Mouse (Mus musculus): ENCODE data around the gene Ralgps2. TPM values are rescaled to one million over a fixed set of nuclear protein-coding genes. Genes with fewer than 3 reads are reported as not detected.

The Ralgps2 gene
- total RNA-seq, 2 experiments from 2014 or later, result 64.5 to 69.2 TPM

GRCm38 (mm10) chr1:156778977-156779376, 160.4 kb downstream of the Ralgps2 start:
- no peak for DNase-seq (ENCODE audit: extremely low spot score in 1 of 2, low spot score in 1 of 2)

DNA sequence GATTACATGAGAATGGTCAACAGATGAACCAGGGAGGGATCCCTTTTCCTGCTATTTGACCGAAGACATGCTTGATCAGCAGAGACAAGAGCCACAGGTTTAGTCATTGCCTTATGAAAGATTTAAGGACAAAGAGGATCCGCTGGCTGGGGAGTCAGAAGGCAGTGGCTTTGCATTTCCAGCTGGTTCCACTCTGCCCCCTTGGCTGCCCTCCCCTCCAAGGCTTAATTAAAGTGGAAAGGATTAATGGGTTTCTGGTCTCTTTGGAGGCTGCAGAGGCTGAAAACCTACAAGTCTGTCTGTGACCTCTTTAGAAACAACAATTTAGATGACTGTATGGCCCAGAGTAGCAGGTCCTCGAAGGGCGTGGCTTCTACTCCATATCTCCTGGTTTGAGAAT, 161.5 kb downstream of the Ralgps2 start:
- no peak for DNase-seq (ENCODE audit: extremely low spot score in 1 of 2, low spot score in 1 of 2)

- DNase-seq (ENCODE audit: extremely low spot score in 1 of 2, low spot score in 1 of 2), result no peak
Observed at GRCm38 (mm10) chr1:156775983-156776382, 163.4 kb downstream of the Ralgps2 start.

DNA sequence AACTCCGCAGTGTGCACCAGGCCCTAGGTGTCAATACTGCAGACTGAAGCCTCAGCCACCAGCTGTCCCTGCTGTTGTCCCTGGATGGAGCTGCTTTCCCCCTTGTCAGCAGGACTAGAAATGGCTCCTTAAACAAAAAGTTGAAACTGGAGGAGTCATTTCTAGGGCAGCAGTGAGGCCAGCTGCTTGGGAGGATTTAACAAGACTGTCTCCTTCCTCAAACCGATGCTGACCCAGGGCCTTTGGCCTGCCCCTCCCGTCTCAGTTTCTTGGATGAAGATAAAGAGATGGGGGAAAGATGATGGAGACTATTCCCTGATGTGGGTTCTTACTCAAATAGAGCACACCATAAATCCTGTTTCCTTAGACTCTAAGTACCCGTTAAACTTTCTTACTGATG, 164.2 kb downstream of the Ralgps2 start:
- no peak for DNase-seq (ENCODE audit: extremely low spot score in 1 of 2, low spot score in 1 of 2)

DNA sequence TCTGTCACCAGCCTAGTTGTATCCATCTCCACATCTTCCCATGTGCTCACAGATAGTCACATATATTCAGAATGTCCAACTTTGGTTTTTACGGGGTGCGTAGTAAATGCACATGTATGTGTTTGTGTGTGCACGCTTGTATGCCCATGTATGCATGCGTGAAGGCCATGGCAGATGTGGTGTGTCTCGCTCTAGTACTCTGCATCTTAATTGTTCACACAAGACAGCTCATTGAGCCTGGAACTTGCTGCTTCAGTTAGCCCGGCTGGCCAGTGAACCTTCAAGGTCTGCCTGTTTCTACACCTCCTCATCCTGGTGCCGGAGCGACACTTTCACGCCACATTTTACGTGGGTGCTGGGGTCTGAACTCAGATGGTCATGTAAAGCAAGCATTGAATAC, 168.6 kb downstream of the Ralgps2 start:
- DNase-seq (ENCODE audit: extremely low spot score in 1 of 2, low spot score in 1 of 2), result no peak

GRCm38 (mm10) chr1:156769621-156770297, 169.7 kb downstream of the Ralgps2 start:
- no peak for DNase-seq (ENCODE audit: extremely low spot score in 1 of 2, low spot score in 1 of 2)

GRCm38 (mm10) chr1:156769163-156769562, 170.3 kb downstream of the Ralgps2 start:
- DNase-seq (ENCODE audit: extremely low spot score in 1 of 2, low spot score in 1 of 2), result no peak

GRCm38 (mm10) chr1:156765311-156765710, 174.1 kb downstream of the Ralgps2 start:
- DNase-seq (ENCODE audit: extremely low spot score in 1 of 2, low spot score in 1 of 2), result no peak

DNA sequence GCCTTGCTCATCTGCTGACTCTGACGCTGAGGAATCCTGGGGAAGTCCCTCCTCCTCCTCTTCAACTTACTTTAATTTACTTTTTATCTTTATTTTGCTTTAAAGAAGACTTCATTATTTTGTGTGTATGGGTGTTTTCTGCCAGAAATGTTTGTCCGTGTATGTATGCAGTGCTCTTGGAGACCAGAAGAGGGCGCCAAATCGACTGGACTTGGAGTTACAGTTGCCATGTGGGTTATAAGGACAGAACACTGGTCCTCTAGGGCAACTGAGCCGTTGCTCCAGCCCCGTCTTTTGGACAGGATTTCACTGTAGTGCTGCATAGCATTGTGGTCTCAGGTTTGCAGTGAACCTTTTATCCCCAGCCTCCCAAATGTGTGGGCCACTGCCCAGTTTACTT, 174.8 kb downstream of the Ralgps2 start:
- DNase-seq (ENCODE audit: extremely low spot score in 1 of 2, low spot score in 1 of 2), result no peak

DNA sequence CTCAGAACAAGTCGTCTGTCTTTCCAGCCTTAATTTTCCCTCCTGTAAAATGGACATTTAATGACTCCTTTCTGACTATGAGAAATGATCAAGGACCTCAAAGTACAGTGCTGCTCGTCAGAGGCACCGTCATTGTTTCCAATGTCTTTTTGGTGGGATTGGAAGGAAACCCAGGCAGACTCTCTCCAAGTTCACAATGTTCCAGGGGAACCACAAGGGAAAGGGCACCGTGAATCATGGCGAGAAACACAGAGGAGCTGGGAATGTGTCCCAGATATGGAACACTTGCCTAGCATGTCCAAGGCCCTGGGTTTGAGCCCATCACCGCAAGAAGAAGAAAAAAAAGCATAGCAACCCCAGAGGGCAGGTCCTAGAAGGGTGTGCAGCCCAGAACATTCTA, 176.1 kb downstream of the Ralgps2 start:
- no peak for DNase-seq (ENCODE audit: extremely low spot score in 1 of 2, low spot score in 1 of 2)

GRCm38 (mm10) chr1:156761430-156761801, 178.0 kb downstream of the Ralgps2 start:
- DNase-seq (ENCODE audit: extremely low spot score in 1 of 2, low spot score in 1 of 2), result no peak

DNA sequence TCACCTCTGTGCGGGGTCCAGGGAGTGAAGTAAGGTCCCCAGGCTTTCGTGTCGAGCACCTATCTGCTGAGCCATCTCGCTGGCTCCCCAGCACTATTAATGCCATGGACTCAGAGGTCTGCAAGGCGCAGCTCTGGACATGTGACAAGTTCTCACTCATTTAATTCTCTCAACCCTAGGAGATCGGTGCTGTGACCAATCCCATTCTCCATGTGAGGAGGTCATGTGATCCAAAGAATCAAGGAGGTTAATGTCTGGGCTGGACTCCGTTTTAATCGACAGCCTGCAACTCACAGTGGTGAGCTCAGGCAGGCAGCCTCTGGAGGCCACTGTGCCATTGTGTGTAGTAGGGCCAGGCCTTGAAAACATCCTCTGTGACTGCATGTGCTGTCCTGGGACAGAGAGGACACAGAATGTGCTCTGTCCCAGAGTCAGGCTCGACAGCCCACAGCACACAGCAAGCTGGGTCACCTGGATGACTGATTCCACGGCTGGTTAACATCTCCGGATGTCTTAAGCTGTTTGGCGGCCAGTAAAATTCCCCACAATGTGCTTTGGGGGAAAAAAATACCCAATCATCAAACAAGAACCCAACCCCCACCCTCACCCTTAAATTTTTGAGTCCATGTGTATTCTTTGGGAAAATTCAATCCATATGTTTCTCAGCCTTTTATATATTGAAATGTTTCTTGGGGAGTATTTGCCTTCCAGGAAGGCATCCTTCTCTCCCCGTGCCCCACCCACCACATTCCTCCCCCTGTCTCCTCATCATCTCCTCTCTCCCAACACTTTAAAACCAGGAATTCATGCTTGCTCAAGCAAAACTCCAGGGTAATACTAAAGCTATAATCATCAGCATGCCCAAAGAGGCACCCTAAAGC, 178.6 kb downstream of the Ralgps2 start:
- no peak for DNase-seq (ENCODE audit: extremely low spot score in 1 of 2, low spot score in 1 of 2)

DNA sequence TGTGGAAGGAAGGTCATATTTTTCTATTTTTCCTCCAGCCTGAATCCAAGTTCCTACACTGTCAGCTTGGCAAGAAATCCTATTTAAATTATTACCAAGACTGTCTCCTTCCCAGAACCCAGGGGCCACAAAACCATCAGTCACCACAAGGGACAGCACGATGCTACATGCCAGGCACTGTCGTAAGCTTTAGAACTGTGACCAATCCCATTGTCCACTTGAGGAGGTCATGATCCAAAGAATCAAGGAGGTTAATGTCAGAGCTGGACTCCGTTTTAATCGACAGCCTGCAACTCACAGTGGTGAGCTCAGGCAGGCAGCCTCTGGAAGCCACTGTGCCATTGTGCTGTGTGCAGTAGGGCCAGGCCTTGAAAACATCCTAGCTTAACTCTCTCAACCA, 181.1 kb downstream of the Ralgps2 start:
- no peak for DNase-seq (ENCODE audit: extremely low spot score in 1 of 2, low spot score in 1 of 2)

GRCm38 (mm10) chr1:156754608-156755413, 184.6 kb downstream of the Ralgps2 start:
- DNase-seq (ENCODE audit: extremely low spot score in 1 of 2, low spot score in 1 of 2), result no peak

Other genes with a start within 250 kb of the Ralgps2 start
- gene Fam20b, start 220.5 kb downstream of the Ralgps2 start, total RNA-seq (2021), result 10 to 100 TPM; 69.8 to 75.6 TPM
- 1 to 10 TPM; 1.1 to 1.4 TPM for gene Angptl1, start 101.1 kb downstream of the Ralgps2 start, total RNA-seq (2021)
- gene Tex35, start 169.1 kb upstream of the Ralgps2 start, total RNA-seq (2021), result not detected